Comparison of ENCODE assay signal across 34 mouse cellular contexts in the genomic region with DNA sequence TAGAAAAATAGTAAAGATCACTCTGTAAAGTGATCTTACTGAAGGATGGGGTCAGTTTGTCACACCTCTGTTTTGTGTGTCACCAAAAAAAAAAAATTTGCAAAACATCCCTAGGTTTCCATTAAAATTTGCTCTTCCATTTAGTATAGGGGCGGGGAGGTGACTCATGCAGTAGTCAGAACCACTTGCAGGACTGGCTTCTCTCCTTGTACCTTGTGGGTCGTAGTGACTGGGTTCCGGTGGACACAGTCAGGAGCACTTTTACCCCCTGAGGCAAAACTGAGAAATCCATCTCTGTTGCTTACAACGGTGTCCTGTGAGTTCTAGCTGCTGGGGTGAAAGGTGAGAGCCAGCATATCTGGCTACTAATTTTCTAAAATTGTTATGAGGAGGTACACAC. TPM values are rescaled to one million over a fixed set of nuclear protein-coding genes. Genes with fewer than 3 reads are reported as not detected.
"Had no signal": no experiment of that assay in that cellular context is flagged by ENCODE, and none has a peak within 500 bp of the region (broad histone marks: within the 10 kb centered on the region; RNA-seq: fewer than 3 reads in every experiment).

No protein-coding gene starts in this region.

- H3K27me3 ChIP-seq: limb, embryonic 12.5 days; limb, embryonic 13.5 days; limb, embryonic 15.5 days; liver, embryonic 12.5 days; liver, embryonic 13.5 days; lung, embryonic 15.5 days; midbrain, embryonic 12.5 days; midbrain, embryonic 13.5 days; midbrain, embryonic 15.5 days had no signal

- H3K4me3 ChIP-seq: limb, embryonic 10.5 days; limb, embryonic 12.5 days; limb, embryonic 13.5 days; limb, embryonic 15.5 days; liver, embryonic 12.5 days; liver, embryonic 13.5 days; liver, embryonic 15.5 days; lung, embryonic 15.5 days; megakaryocyte, embryonic 14.5 days; midbrain, embryonic 10.5 days; midbrain, embryonic 12.5 days; midbrain, embryonic 13.5 days; midbrain, embryonic 15.5 days; myocyte had no signal

- H3K9ac ChIP-seq: limb, embryonic 12.5 days; limb, embryonic 13.5 days; limb, embryonic 15.5 days; liver, embryonic 12.5 days; liver, embryonic 13.5 days; liver, embryonic 14.5 days; liver, embryonic 15.5 days; liver, postnatal 0 days; lung, embryonic 14.5 days; lung, embryonic 15.5 days; midbrain, embryonic 12.5 days; midbrain, embryonic 13.5 days; midbrain, embryonic 15.5 days had no signal

- DNase-seq: left cerebral cortex, postnatal 4 days; liver; liver, embryonic 13.5 days; liver, postnatal 0 days; lung, adult 18-20 months; lung, adult 2 months; lung, embryonic 14.5 days; lung, postnatal 10 days; lung, postnatal 14 days; lung, postnatal 36 days; lung, postnatal 4 days; midbrain, embryonic 14.5 days had no signal

- ATAC-seq: liver, embryonic 12.5 days; liver, postnatal 0 days; lung, postnatal 0 days; midbrain, embryonic 13.5 days; midbrain, embryonic 15.5 days; midbrain, embryonic 16.5 days had no signal

- H3K9me3 ChIP-seq: limb, embryonic 10.5 days; limb, embryonic 12.5 days; limb, embryonic 13.5 days; limb, embryonic 15.5 days; liver, embryonic 12.5 days; liver, embryonic 13.5 days; liver, embryonic 15.5 days; lung, embryonic 15.5 days; megakaryocyte, embryonic 14.5 days; midbrain, embryonic 10.5 days; midbrain, embryonic 12.5 days; midbrain, embryonic 13.5 days; midbrain, embryonic 15.5 days had no signal

- H3K4me1 ChIP-seq: limb, embryonic 13.5 days; limb, embryonic 15.5 days; liver, embryonic 12.5 days; liver, embryonic 13.5 days; midbrain, embryonic 12.5 days had no signal

- H3K27ac ChIP-seq: limb, embryonic 10.5 days; limb, embryonic 12.5 days; limb, embryonic 13.5 days; limb, embryonic 15.5 days; liver, embryonic 12.5 days; liver, embryonic 13.5 days; liver, embryonic 14.5 days; liver, embryonic 15.5 days; lung, embryonic 15.5 days; macrophage; midbrain, embryonic 10.5 days; midbrain, embryonic 12.5 days; midbrain, embryonic 13.5 days; midbrain, embryonic 15.5 days had no signal

- H3K4me2 ChIP-seq: limb, embryonic 12.5 days; limb, embryonic 13.5 days; limb, embryonic 15.5 days; liver, embryonic 11.5 days; liver, embryonic 12.5 days; liver, embryonic 13.5 days; liver, embryonic 15.5 days; lung, embryonic 14.5 days; lung, embryonic 15.5 days; midbrain, embryonic 11.5 days; midbrain, embryonic 12.5 days; midbrain, embryonic 13.5 days; midbrain, embryonic 15.5 days had no signal

RNA-seq across cellular contexts. Expression of a gene that starts 9.3 kb away (rescaled TPM):
- polyA plus RNA-seq: macrophage had no signal

RNA-seq across cellular contexts. Expression of a gene that starts 20.4 kb away (rescaled TPM):
- polyA plus RNA-seq: limb, embryonic 12.5 days; liver, embryonic 12.5 days; liver, embryonic 15.5 days; liver, embryonic 16.5 days; lung, adult 2 months; lung, embryonic 14.5 days; lung, embryonic 15.5 days; lung, embryonic 16.5 days; midbrain, embryonic 10.5 days; midbrain, embryonic 11.5 days; midbrain, embryonic 13.5 days; midbrain, embryonic 14.5 days; midbrain, embryonic 15.5 days; midbrain, embryonic 16.5 days; neural tube, embryonic 11.5 days had no signal

RNA-seq across cellular contexts. Expression of a gene that starts 22.3 kb away (rescaled TPM):
- polyA plus RNA-seq: macrophage had no signal
